Mouse (Mus musculus): ENCODE results near the gene Tmem131.

GRCm38 (mm10) chr1:36796711-36797110 lies 146.8 kb downstream of the Tmem131 start:
- no peak for TF ChIP-seq CTCF (IDR thresholded peaks at IDR 0.05)
- TF ChIP-seq EP300 (IDR thresholded peaks at IDR 0.05), result no peak

All from lung, postnatal 0 days (tissue).